Mouse (Mus musculus) megakaryocyte-erythroid progenitor cell, adult 5-6 weeks (primary cell): ENCODE measurements around the gene Prame. TPM values are rescaled to one million over a fixed set of nuclear protein-coding genes. Genes with fewer than 3 reads are reported as not detected.

Experiments
- ATAC-seq: replicated peaks from 2 replicates; pipeline ENCODE4 v1.8.0; 2016; ENCODE audit warnings: mild to moderate bottlenecking, inconsistent platforms; ENCODE audit not compliant: severe bottlenecking, poor library complexity, low FRiP score, low TSS enrichment
- total RNA-seq, 2 experiments: library from RNA; stranded (forward) in 1 of 2; stranded (reverse) in 1 of 2; fragments of 200-1000, 215-1000 nt in 1 of 2; fragments of >200 nt in 1 of 2; fragmentation: Nextera tagmentation in 1 of 2; gene quantifications; 2 replicates each; pipeline ENCODE4 v1.2.3; 2014 to 2017

Prame gene
- not detected in 2 replicates for total RNA-seq (2014; fragmentation: Nextera tagmentation)
- total RNA-seq (2017), result not detected in 2 replicates

DNA sequence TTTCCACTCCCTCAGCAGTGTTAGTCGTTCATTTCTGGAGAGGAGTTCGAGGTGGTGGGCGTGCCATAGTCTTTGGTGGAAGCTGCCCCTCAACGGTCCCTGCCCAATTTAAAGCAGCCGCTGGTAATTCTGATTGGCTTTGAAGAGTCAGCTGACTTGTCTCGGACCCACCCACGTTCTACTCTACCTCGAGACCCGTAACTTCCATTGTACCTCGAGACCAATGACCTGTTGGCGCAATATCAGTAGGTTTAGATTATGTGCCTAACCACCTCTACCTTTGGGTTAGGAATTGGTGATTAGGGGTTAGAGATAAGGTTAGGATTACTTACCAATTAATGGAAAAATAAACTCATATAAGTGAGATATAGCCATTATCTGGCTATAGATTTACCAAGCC is at the start of gene Prame:
Gene Prame (minus strand): TSS at position 101 of the 400 bp plus-strand sequence.
- ATAC-seq, result no peak

DNA sequence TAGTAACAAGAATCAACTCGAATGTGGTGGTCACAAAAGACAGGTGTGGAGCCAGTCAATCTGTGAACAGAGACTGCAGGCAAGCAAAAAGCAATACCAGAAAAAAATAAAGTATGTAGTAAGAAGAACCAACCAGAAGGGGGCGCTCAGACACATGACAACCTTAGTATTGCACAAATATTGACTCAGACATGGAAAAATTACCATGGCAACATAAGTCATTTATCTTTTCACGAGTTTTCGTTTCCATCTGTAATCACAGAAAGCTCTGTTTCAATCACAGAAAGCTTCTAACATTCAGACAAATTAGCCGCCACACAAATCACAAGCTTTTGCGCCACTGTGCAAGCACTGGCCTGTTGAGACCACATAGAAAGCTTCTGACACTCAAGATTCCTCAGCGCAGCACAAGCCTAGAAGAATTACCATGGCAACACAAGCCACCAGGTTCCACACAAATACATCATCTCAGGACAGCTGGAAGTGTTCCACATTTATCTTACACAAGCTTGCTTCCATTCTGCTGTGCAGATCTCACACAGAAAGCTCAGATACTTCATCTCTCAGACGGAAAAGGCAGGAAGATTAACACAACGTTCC is 24.8 kb upstream of the Prame start:
- ATAC-seq, result no peak; the same call in 1 of the 2 replicates

- ATAC-seq, result peak; percentile 98
Measured at GRCm38 (mm10) chrX:135601298-135602029, 26.0 kb downstream of the Prame start.

DNA sequence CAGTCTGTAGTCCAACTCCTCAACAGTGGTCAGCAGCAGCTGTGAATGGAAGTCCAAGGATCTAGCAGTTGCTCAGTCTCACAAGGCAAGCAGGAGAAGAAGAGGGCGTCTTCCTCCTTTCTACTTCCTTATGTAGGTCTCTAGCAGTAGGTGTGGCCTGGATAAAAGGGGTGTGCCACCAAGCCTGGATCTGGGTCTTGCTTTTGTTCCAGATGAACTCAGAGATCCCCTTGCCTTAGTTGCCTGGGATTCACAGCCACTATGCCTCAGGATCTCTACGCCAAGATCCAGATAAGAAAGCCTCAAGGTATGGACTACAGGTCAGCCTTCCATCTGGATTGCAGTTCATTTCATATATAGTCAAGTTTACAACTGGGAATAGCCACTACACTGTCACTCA is 28.8 kb downstream of the Prame start, which contains the start of gene Nxf7:
Gene Nxf7 (minus strand): TSS at position 101 of the 400 bp plus-strand sequence.
- no peak for ATAC-seq

DNA sequence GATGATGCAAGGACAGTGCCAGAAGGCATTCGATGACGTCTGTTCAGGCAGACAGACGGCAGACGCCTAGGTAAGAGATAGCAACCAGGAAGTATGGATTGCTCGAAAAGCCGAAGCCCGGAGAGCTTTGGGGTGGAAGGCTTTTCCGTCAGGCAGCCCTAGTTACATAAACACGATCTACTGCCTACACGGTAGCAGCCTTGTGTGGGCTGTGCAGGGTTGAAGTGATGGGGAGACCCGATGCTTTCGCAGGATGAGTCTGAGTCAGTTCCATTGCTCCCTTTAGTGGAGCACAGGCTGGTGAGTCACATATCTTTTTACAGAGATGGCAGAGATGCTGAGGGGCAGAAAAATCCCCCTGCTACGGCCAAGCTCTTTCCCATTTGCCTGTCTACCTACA is 29.4 kb downstream of the Prame start:
- no peak for ATAC-seq

- ATAC-seq, result no peak
Measured at GRCm38 (mm10) chrX:135576412-135576811, 51.1 kb downstream of the Prame start.

DNA sequence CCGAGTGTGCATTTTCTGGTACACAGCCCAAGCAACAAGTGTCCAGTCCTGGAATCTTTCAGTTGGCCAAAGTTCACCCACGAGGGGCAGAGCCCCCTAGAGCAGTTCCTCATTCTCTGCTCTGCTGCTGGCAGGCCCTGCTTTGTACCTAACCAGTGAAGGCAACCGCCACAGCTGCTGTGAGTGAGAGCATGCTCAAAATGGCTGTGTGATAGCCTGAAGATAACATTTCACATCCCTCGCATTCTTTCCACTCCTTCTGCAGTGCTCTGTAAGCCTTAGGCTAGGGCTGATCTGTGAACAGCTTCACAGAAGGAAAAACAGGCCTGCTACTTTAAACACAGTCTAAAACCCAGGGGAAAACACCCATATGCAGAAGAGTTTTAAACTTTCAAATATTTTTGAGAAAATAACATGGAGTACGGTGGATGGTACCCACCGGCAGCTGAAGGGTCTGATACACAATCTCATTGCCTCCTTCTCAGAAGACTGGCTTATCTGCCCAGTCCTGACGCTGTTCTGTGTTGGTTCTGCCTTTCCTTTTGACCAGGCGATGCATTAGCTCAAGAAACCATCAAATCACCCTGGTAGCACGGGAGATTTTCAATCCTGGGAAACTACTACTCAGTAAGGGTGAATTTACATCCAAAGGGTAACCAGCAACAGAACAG is 52.4 kb downstream of the Prame start:
- ATAC-seq, result peak; percentile 60

- peak; percentile 83 for ATAC-seq
Measured at GRCm38 (mm10) chrX:135574261-135574957, 53.1 kb downstream of the Prame start.

DNA sequence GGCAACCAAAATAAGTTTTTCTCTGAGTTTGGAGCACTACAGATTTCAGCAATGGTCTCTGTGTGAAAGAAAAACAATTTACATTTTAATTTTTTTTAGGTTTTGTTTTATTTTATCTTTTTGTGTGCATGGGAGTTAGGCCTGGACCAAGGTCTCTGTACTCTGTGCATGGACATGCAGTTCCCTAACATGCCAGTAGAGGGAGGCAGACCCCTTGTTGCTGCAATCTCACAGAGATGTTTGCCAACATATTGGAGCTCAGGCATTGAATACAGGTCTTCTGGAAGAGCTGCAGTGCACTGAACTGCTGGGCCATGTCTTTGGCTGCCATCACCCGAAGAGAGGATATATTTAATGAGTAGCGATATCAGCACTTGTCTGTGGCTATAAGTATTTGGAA is 58.0 kb downstream of the Prame start:
- peak; percentile 90 for ATAC-seq

DNA sequence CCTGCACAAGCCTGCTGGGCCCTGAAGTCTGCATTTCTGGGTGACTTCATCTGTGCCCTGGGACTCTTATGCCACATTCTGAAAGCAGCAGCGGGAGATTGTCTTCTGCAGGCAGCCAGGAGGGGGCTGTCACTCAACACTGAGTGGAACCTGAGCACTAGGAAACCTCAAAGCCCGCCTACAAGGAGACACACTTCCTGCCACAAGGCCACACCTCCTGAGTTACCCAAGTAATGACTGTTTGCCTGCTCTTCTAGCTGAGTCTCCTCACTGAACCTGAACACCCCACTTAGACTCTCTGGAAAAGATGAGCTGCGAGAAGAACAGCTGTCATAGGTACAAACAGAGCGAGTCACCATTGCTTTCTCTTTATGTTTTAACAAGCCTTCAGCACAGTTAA is 62.6 kb downstream of the Prame start:
- ATAC-seq, result 0 out of 2 replicates have a peak, but pooled peaks have one; percentile 67

Other genes starting within 250 kb of the Prame start
- not detected in 2 replicates for gene Gm7903, start 193.9 kb downstream of the Prame start, total RNA-seq (2014; fragmentation: Nextera tagmentation)
- 0.11 TPM in 1 of 2 replicates, not detected in the other for gene Gm7903, start 193.9 kb downstream of the Prame start, total RNA-seq (2017)
- gene AV320801, start 133.1 kb downstream of the Prame start, total RNA-seq (2014; fragmentation: Nextera tagmentation), result not detected in 2 replicates
- gene AV320801, start 133.1 kb downstream of the Prame start, total RNA-seq (2017), result not detected in 2 replicates
- not detected in 2 replicates for gene Nxf7, start 28.9 kb downstream of the Prame start, total RNA-seq (2014; fragmentation: Nextera tagmentation)
- not detected in 2 replicates for gene Nxf7, start 28.9 kb downstream of the Prame start, total RNA-seq (2017)
- not detected in 2 replicates for gene Tcp11x2, start 66.1 kb upstream of the Prame start, total RNA-seq (2014; fragmentation: Nextera tagmentation)
- gene Tcp11x2, start 66.1 kb upstream of the Prame start, total RNA-seq (2017), result not detected in 2 replicates
- gene Tmsb15a, start 97.6 kb upstream of the Prame start, total RNA-seq (2014; fragmentation: Nextera tagmentation), result not detected in 2 replicates
- gene Tmsb15a, start 97.6 kb upstream of the Prame start, total RNA-seq (2017), result not detected in 2 replicates
- gene Armcx5, start 115.0 kb upstream of the Prame start, total RNA-seq (2014; fragmentation: Nextera tagmentation), result 6.1 and 6.7 TPM in 2 replicates
- 2.0 and 4.6 TPM in 2 replicates for gene Armcx5, start 115.0 kb upstream of the Prame start, total RNA-seq (2017)
- 12.3 and 17.8 TPM in 2 replicates for gene Gprasp1, start 115.0 kb upstream of the Prame start, total RNA-seq (2014; fragmentation: Nextera tagmentation)
- gene Gprasp1, start 115.0 kb upstream of the Prame start, total RNA-seq (2017), result 18.0 and 34.3 TPM in 2 replicates
- gene Bhlhb9, start 169.9 kb upstream of the Prame start, total RNA-seq (2014; fragmentation: Nextera tagmentation), result 15.2 and 26.2 TPM in 2 replicates
- 26.1 and 32.1 TPM in 2 replicates for gene Bhlhb9, start 169.9 kb upstream of the Prame start, total RNA-seq (2017)
- 0.52 and 1.5 TPM in 2 replicates for gene Gprasp2, start 211.3 kb upstream of the Prame start, total RNA-seq (2014; fragmentation: Nextera tagmentation)
- 0.80 and 6.5 TPM in 2 replicates for gene Gprasp2, start 211.3 kb upstream of the Prame start, total RNA-seq (2017)